Mouse (Mus musculus) right cerebral cortex, postnatal 10 days (tissue): ENCODE data around the gene Rell1.
"Not testable (repeated sequence)": the region's sequence is repeated elsewhere in the genome, so short reads cannot be mapped to it uniquely, and the experiment has no call there.

Experiments used
- DNase-seq, 2 experiments: peaks; one replicate each; pipeline ENCODE4 v3.0.0; 2021; ENCODE audit warnings: low spot score in 2 of 2

The Rell1 gene

GRCm38 (mm10) chr5:63897820-63898110, 70.9 kb downstream of the Rell1 start:
- DNase-seq: no peak

GRCm38 (mm10) chr5:63897001-63897819, 71.5 kb downstream of the Rell1 start:
- DNase-seq: not testable (repeated sequence)

- DNase-seq: no peak
Observed at GRCm38 (mm10) chr5:63891912-63892311, 76.8 kb downstream of the Rell1 start.

- DNase-seq: no peak
Observed at GRCm38 (mm10) chr5:63891241-63891640, 77.5 kb downstream of the Rell1 start.

GRCm38 (mm10) chr5:63887111-63887510, 81.6 kb downstream of the Rell1 start:
- no peak for DNase-seq

- no peak for DNase-seq
Observed at GRCm38 (mm10) chr5:63886709-63887108, 82.0 kb downstream of the Rell1 start.

- DNase-seq: no peak
Observed at GRCm38 (mm10) chr5:63886292-63886691, 82.4 kb downstream of the Rell1 start.

GRCm38 (mm10) chr5:63879026-63879425, 89.7 kb downstream of the Rell1 start:
- DNase-seq: no peak

GRCm38 (mm10) chr5:63876081-63876480, 92.6 kb downstream of the Rell1 start:
- DNase-seq: no peak

- DNase-seq: no peak
Observed at GRCm38 (mm10) chr5:63874880-63875279, 93.8 kb downstream of the Rell1 start.

GRCm38 (mm10) chr5:63872176-63872932, 96.3 kb downstream of the Rell1 start:
- peak; percentile 75 to 84 for DNase-seq

- DNase-seq: no peak
Observed at GRCm38 (mm10) chr5:63867421-63867820, 101.3 kb downstream of the Rell1 start.

GRCm38 (mm10) chr5:63858901-63859300, 109.8 kb downstream of the Rell1 start:
- DNase-seq: no peak
